Mouse (Mus musculus) cortical plate, adult 2 months (tissue): ENCODE results near the gene 1810010H24Rik. TPM values are rescaled to one million over a fixed set of nuclear protein-coding genes. Genes with fewer than 3 reads are reported as not detected.

Source experiments
- H3K27ac ChIP-seq: fragments of 200-500 bp; 2 replicates; pipeline ENCODE4 v1.5.1; 2012; ENCODE audit warnings: low read length, control low read depth, inconsistent platforms; ENCODE audit not compliant: insufficient read depth
- H3K4me1 ChIP-seq: fragments of 200-500 bp; 2 replicates; pipeline ENCODE4 v1.6.1; 2011; ENCODE audit warnings: low read length; ENCODE audit not compliant: control insufficient read depth, insufficient read depth
- H3K4me3 ChIP-seq: fragments of 200-500 bp; 2 replicates; pipeline ENCODE4 v1.5.1; 2011; ENCODE audit warnings: mild to moderate bottlenecking, low read length, control low read depth; ENCODE audit not compliant: insufficient read depth
- CTCF ChIP-seq: fragments of 200-500 bp; IDR thresholded peaks from 2 replicates; pipeline ENCODE4 v1.5.1; 2011; ENCODE audit warnings: mild to moderate bottlenecking, control low read depth, low read length; ENCODE audit not compliant: insufficient read depth; ENCODE audit errors: extremely low read depth
- POLR2A ChIP-seq: fragments of 200-500 bp; IDR thresholded peaks from 2 replicates; pipeline ENCODE4 v1.6.1; 2011; ENCODE audit warnings: mild to moderate bottlenecking, low read length, control low read depth; ENCODE audit not compliant: insufficient read depth; ENCODE audit errors: extremely low read depth
- polyA plus RNA-seq: library from polyadenylated mRNA; depleted of rRNA; stranded (reverse); fragments of >200 nt; gene quantifications from 2 replicates; pipeline ENCODE4 v1.2.3, GENCODE M21; 2012

Gene 1810010H24Rik
- polyA plus RNA-seq, 1 experiment: 3.8 TPM

GRCm38 (mm10) chr11:107022050-107022683 is 3.3 kb upstream of the 1810010H24Rik start:
- Histone ChIP-seq H3K4me1 (peaks cover 1% of the 10 kb centered on the region; the same call in 1 of the 2 replicates), H3K4me3 (no peak overlapping the region), H3K27ac (no peak overlapping the region)
- TF ChIP-seq CTCF (no peak), POLR2A (no peak)

- H3K27ac ChIP-seq: no peak overlapping the region
- peaks cover 1% of the 10 kb centered on the region; the same call in 1 of the 2 replicates for H3K4me1 ChIP-seq
- TF ChIP-seq POLR2A (no peak), CTCF (no peak)
- no peak overlapping the region for H3K4me3 ChIP-seq
Measured at GRCm38 (mm10) chr11:107024406-107024805, 1.1 kb upstream of the 1810010H24Rik start.

- no peak overlapping the region for H3K27ac ChIP-seq
- peak overlapping the region; percentile 37; the same call in 1 of the 2 replicates for H3K4me3 ChIP-seq
- TF ChIP-seq CTCF: no peak
- no peak for TF ChIP-seq POLR2A
- peaks cover 1% of the 10 kb centered on the region; the same call in 1 of the 2 replicates for H3K4me1 ChIP-seq
Measured at GRCm38 (mm10) chr11:107026554-107027430, 1.3 kb downstream of the 1810010H24Rik start.

- TF ChIP-seq CTCF: no peak
- peak; percentile 43; the same call in 1 of the 2 replicates for TF ChIP-seq POLR2A
- Histone ChIP-seq H3K4me3 (peak overlapping the region; percentile 37), H3K27ac (peak overlapping the region; percentile 52; the same call in 1 of the 2 replicates), H3K4me1 (peaks cover 1% of the 10 kb centered on the region; the same call in 1 of the 2 replicates)
Measured at GRCm38 (mm10) chr11:107027431-107028274, 2.2 kb downstream of the 1810010H24Rik start.

DNA sequence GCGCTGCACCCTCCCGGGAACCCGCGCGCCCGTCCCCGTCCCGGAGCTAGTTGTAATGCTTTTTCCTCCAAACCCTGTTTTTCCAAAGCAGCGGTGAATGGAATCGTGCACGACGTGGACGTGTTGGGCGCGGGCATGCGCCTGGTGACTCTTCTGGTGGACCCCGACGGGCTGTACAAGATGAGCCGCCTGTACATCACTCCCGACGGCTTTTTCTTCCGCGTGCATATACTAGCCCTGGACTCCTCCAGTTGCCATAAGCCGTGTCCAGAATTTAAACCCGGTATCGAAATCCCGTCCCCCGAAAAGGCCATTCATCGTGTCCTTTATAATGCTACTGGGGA is 2.8 kb downstream of the 1810010H24Rik start:
- Histone ChIP-seq H3K27ac (0 out of 2 replicates have a peak overlapping the region, but pooled peaks have one; percentile 8), H3K4me1 (peaks cover 1% of the 10 kb centered on the region; the same call in 1 of the 2 replicates), H3K4me3 (peak overlapping the region; percentile 37)
- TF ChIP-seq CTCF: no peak
- TF ChIP-seq POLR2A: no peak

- Histone ChIP-seq H3K4me3 (peak overlapping the region; percentile 37; the same call in 1 of the 2 replicates), H3K27ac (no peak overlapping the region), H3K4me1 (peaks cover 1% of the 10 kb centered on the region; the same call in 1 of the 2 replicates)
- TF ChIP-seq POLR2A (no peak), CTCF (no peak)
Measured at GRCm38 (mm10) chr11:107028754-107029153, 3.3 kb downstream of the 1810010H24Rik start.

DNA sequence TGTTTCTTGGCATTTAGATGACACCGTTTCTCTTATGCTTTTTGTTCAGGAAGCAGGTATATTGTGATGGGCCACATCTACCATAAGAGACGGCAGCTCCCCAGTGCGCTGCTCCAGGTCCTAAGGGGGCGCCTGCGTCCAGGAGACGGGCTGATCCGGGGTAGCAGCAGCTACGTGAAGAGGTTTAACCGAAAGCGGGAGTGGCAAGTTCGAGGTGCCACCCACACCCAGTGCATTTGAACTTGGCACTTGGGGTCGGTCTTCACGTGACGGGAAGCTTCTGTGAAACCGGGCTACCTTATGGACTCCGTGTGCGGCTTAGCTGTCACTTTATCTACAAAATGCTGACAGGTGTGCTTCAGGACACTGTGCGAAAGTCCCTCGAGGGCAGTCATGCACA is 4.1 kb downstream of the 1810010H24Rik start:
- H3K4me3 ChIP-seq: no peak overlapping the region
- H3K27ac ChIP-seq: no peak overlapping the region
- peaks cover 1% of the 10 kb centered on the region; the same call in 1 of the 2 replicates for H3K4me1 ChIP-seq
- TF ChIP-seq CTCF (no peak), POLR2A (no peak)

DNA sequence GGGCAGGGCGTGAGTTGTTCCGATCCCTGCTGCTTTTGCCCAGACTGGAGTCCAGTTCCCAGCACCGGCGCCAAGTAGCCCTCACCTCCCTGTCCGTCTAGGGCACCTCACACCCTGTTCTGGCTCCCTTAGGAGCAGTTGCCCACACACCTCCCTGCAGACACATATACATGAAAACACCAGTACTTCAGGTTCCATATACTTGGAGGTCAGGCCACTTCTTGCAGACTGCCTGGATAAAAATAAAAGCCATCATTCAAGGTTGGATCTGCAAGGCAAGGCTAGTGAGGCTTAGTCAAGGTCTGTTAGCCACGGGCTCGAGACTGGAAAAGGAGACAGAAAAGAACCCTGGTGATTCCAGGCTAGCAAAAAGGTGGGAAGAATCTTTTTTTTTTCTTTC is 6.2 kb downstream of the 1810010H24Rik start:
- H3K27ac ChIP-seq: no peak overlapping the region
- TF ChIP-seq CTCF: no peak
- no peak for TF ChIP-seq POLR2A
- H3K4me1 ChIP-seq: no peaks in the 10 kb centered on the region
- H3K4me3 ChIP-seq: no peak overlapping the region
